Mouse (Mus musculus): ENCODE results near the gene Nemp1. TPM values are rescaled to one million over a fixed set of nuclear protein-coding genes. Genes with fewer than 3 reads are reported as not detected.

Gene Nemp1
- total RNA-seq, 2 experiments from 2014 or later = 4.0 to 5.5 TPM

- DNase-seq (ENCODE audit: low spot score in 2 of 2) = peak in 1 of 2 experiments; percentile 33
Observed at GRCm38 (mm10) chr10:127671276-127671675, 4.6 kb downstream of the Nemp1 start.

DNA sequence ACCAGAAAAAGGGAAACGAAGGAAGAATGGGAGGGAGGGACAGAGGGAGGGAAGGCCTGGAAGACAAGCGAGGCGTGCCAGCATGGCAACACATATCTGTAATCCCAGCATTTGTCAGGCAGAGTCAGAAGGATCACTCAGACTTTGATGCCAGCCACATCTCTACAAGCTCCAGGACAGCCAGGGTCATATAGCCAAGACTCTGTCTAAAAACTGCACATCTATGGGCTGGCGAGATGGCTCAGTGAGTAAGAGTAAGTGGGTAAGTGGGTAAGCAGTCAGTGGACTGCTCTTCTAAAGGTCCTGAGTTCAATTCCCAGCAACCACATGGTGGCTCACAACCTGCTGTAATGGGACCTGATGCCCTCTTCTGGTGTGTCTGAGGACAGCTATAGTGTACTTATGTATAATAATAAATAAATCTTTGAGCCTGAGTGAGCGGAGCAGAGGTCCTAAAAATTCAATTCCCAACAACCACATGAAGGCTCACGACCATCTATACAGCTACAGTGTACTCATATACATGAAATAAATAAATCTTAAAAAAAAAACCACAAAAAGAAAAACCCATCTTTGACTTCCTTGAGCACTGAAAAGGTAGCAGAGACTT lies 7.5 kb downstream of the Nemp1 start:
- no peak for DNase-seq (ENCODE audit: low spot score in 2 of 2)

GRCm38 (mm10) chr10:127674794-127675522 lies 8.3 kb downstream of the Nemp1 start:
- peak; percentile 92 for DNase-seq (ENCODE audit: low spot score in 2 of 2)

DNA sequence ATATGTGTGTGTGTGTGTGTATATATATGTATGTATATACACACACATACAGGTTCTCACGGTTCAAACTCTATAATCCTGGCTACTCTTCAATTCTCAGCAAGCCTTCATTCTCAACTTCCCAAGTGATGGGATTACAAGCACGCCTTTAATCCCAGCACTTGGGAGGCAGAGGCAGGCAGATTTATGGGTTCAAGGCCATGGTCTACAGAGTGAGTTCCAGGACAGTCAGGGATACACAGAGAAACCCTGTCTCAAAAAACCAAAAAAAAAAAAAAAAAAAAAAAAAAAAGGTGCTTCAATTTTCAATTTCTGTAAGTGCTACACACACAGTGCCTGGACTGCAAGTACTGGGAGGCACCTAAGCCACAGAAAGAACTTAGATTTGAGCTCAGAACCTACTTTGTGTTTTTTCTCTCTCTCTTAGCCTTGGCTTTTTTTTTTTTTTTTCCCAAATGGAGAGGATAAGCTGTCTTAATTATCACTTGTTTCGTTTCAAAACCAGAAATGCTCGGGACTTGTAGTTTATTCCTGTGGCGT lies 9.2 kb downstream of the Nemp1 start:
- DNase-seq (ENCODE audit: low spot score in 2 of 2) = no peak

- DNase-seq (ENCODE audit: low spot score in 2 of 2) = peak; percentile 83 to 89
Observed at GRCm38 (mm10) chr10:127676691-127677548, 10.2 kb downstream of the Nemp1 start.

GRCm38 (mm10) chr10:127677591-127678336 lies 11.1 kb downstream of the Nemp1 start:
- peak; percentile 53 to 68 for DNase-seq (ENCODE audit: low spot score in 2 of 2)

- no peak for DNase-seq (ENCODE audit: low spot score in 2 of 2)
Observed at GRCm38 (mm10) chr10:127679208-127679607, 12.5 kb downstream of the Nemp1 start.

GRCm38 (mm10) chr10:127679881-127680280 lies 13.2 kb downstream of the Nemp1 start:
- no peak for DNase-seq (ENCODE audit: low spot score in 2 of 2)

- no peak for DNase-seq (ENCODE audit: low spot score in 2 of 2)
Observed at GRCm38 (mm10) chr10:127682886-127683285, 16.2 kb downstream of the Nemp1 start.

DNA sequence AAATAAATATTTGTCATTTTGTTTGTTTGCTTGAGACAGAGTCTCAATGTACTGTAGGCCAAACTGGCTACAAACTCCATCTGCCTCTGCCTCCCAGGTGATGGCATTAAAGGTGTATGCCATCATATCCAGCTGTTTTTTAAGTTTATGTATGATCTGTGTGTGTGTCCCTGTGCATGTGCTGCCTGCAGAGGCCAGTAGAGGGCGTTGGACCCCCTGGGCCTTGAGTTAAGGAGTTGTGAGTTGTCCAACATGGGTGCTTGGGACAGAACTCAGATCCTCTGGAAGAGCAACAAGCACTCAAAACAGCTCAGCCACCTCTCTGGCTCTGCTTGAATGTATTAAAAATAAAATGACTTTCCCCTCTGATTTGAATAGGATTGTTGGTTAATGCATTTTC lies 24.4 kb downstream of the Nemp1 start:
- no peak for DNase-seq (ENCODE audit: low spot score in 2 of 2)

GRCm38 (mm10) chr10:127694636-127695035 lies 27.9 kb downstream of the Nemp1 start:
- DNase-seq (ENCODE audit: low spot score in 2 of 2) = no peak

GRCm38 (mm10) chr10:127695775-127696174 lies 29.1 kb downstream of the Nemp1 start:
- DNase-seq (ENCODE audit: low spot score in 2 of 2) = no peak

- no peak for DNase-seq (ENCODE audit: low spot score in 2 of 2)
Observed at GRCm38 (mm10) chr10:127698966-127699365, 32.3 kb downstream of the Nemp1 start.

GRCm38 (mm10) chr10:127703299-127703698 lies 36.6 kb downstream of the Nemp1 start:
- DNase-seq (ENCODE audit: low spot score in 2 of 2) = no peak

- no peak for DNase-seq (ENCODE audit: low spot score in 2 of 2)
Observed at GRCm38 (mm10) chr10:127704293-127704692, 37.6 kb downstream of the Nemp1 start.

DNA sequence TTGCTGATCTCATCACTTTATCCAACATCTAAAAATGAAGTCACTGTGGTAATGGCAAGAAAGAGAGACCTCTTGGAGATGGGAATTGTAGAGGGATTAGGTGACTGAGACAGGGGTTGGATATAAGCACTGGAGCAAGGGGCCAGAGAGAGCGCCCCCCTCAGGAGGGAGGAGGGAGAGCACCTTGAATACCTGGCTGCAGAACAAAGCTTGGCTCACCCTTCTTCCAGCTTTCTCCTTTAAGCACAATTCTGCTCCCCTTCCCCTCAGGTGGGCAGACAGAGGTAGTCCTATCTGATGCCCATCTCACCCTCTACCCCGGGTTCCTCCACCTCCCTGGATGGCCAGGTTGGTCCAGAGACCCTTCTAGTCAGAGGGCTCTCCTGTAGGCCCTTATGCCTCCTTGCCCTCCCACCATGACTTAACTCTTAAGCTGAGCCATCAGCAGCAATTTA lies 38.1 kb downstream of the Nemp1 start, which contains the start of gene Myo1a:
TSS of gene Myo1a (plus strand) at position 405 of the 455 bp plus-strand sequence.
- no peak for DNase-seq (ENCODE audit: low spot score in 2 of 2)

GRCm38 (mm10) chr10:127705783-127706182 lies 39.1 kb downstream of the Nemp1 start:
- DNase-seq (ENCODE audit: low spot score in 2 of 2) = no peak

DNA sequence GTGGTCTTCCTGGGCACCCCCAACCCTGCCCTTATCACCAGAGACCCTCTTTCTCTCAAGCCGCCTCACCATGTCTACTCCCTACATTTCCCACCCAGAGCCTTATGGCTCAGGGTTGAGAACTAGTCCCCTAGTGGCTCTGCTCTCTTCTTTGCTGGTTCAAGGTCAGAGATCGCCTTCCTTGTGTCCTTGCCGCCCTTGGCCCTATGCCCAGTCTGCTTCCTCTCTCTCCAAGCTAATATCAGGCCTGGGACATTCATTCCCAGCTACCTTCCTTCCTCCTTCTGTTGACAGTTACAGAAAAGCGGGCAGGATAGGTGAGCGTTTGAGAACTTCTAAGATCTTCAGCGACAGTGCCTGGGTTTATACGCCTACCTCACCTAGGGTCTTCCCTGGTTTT lies 41.0 kb downstream of the Nemp1 start:
- DNase-seq (ENCODE audit: low spot score in 2 of 2) = no peak

GRCm38 (mm10) chr10:127708850-127709370 lies 42.2 kb downstream of the Nemp1 start:
- DNase-seq (ENCODE audit: low spot score in 2 of 2) = no peak

DNA sequence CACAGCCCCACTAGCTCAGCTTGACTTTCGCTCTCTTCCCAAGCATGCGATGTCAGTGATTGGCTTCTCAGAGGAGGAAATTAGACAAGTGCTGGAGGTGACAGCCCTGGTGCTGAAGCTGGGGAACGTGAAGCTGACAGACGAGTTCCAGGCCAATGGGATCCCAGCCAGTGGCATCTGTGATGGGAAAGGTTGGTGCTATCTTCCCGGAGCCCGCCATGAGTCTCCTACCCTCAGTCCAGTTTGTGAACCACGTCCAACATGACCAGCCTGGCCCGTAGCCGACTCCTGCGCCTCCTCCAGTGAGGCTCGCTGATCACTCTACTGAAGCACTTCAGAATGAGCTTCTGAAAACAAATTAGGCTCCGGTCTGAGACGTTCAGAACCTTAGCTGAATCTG lies 43.6 kb downstream of the Nemp1 start:
- no peak for DNase-seq (ENCODE audit: low spot score in 2 of 2)

Measured in layer of hippocampus, postnatal 10 days (tissue).